Mouse (Mus musculus): ENCODE data around the gene Syngr1.

DNA sequence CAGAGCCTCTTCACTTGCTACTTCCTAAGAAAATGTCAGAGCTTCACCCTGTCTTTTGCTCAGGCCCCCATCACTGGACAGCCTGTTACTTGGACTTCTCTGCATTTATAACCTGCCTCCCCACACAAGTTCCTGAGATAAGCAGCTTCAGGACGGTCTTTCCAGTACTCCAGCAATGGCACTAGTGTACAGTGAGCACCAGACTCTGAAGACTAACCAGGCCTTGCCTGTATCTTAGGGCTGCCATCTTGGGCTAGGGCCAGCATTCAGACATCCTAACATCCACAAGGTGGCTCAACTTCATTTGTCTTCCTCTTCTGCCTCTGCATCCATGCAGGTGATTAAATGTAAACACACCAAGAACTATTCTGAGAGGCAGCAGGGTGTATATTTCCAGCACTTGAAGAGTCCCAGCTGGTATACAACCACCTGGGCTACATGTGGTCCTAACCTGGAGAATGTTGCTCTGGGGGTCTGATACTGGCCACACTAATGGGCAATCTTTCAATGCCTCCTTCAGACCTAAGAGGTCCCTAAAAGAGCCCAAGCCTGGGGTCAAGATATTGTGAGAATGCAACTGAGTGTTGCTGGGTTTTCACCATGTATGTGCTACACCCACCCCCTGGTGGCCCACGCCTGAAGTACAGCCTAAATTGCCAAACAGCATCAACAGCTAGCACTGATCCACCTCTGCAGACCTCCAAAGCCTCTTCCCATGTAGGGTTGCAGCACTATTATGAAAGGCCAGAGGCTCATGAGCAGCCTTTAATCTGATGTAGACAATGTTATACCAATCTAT, 14.6 kb upstream of the Syngr1 start:
- TF ChIP-seq CTCF (IDR thresholded peaks at IDR 0.05; ENCODE audit: low read depth, low read length), result peak; percentile 50
- peak; percentile 85; the same call in 1 of the 2 replicates for TF ChIP-seq POLR2AphosphoS5 (IDR thresholded peaks at IDR 0.05; ENCODE audit: insufficient replicate concordance, low read depth, low read length)
- no peak for TF ChIP-seq TAL1 (conservative IDR thresholded peaks at IDR 0.05; ENCODE audit: low read depth, low read length)

Measured in G1E (cell line).